Mouse (Mus musculus): ENCODE data around the gene Nt5c3b.

GRCm38 (mm10) chr11:100382682-100383081, 58.9 kb downstream of the Nt5c3b start:
- TF ChIP-seq POLR2A (IDR thresholded peaks at IDR 0.05; ENCODE audit: borderline replicate concordance, insufficient read depth, low read length): no peak
- no peak for TF ChIP-seq CTCF (IDR thresholded peaks at IDR 0.05; ENCODE audit: borderline replicate concordance, insufficient read depth, low read depth, low read length)

Data from cerebellum, adult 2 months (tissue).